Mouse (Mus musculus): Measurements from ENCODE around the gene Obsl1. TPM values are rescaled to one million over a fixed set of nuclear protein-coding genes. Genes with fewer than 3 reads are reported as not detected.

Gene Obsl1
- 315 and 381 TPM in 2 replicates for polyA plus RNA-seq (2012; rRNA removed)
- polyA plus RNA-seq (2014; fragmentation: Nextera tagmentation; extraction: Ambion mirVana), result 108 and 120 TPM in 2 replicates

DNA sequence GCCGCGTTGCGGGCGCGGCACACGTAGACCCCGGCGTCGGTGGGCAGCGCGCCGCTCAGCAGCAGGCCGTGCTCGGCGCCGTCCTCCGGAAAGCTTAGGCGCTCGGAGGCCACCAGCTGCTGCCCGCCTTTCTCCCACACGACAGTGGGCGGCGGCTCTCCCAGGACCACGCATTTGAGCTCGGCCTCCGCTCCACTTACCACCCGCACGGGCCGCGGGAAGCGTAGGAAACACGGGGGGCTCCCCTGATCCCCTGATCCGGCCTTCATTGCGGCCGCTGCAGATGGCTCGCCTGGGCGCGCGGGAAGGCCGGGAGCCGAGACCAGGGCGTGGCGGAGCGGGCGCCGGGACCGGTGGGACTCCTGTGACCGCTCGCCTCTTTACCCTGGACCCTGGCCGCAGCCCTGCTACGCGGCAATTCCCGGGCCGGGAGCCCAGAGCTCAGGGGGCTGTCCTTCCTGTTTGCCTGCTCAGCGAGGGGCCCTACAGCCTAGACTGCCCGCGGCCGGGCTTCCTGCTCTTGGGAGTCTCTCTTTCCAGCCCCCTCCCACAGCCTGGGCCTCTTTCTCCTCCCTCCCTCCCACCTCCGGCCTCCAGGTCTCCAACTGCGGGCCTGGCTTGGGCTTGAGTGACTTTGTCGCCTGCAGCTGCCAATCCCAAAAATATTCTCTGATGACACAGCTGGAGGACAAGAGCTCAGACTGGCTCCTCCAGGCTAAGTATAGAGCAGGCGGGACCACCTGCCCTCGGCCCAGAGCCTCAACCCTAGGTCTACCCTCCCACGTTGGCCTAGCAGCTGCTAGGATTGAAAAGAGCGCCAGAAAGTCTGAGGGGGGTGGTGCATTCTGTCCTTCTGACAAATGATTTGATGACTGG, at the start of gene Obsl1:
Gene Obsl1, minus strand, starts transcription at position 497 of the 876 bp plus-strand sequence.
- Histone ChIP-seq H3K27ac (replicated peaks; ENCODE audit: low read depth, low read length) (peak within 1 kb of the TSS; percentile 97), H3K4me3 (replicated peaks; ENCODE audit: low read length) (peak within 1 kb of the TSS; percentile 85), H3K4me1 (ENCODE audit: control insufficient read depth, insufficient read depth, low read length) (peaks cover 20% of the 10 kb centered on the region), H3K9ac (ENCODE audit: low read depth, low read length, severe bottlenecking) (peak within 1 kb of the TSS; percentile 93), H3K9me3 (ENCODE audit: control insufficient read depth, low read length) (no peaks in the 10 kb centered on the region), H3K4me2 (replicated peaks; ENCODE audit: low read depth, low read length, severe bottlenecking) (peak within 1 kb of the TSS; percentile 92), H3K27me3 (ENCODE audit: control insufficient read depth, insufficient read depth, low read length) (no peaks in the 10 kb centered on the region), H3K36me3 (ENCODE audit: control insufficient read depth, insufficient read depth, low read length) (peaks cover 34% of the 10 kb centered on the region)
- DNase-seq (ENCODE audit: low spot score), result peak; percentile 94
- ATAC-seq (ENCODE audit: low FRiP score, low read depth), result peak; percentile 92
- under 1% methylated on average over 40 of the region's 65 CpGs for WGBS
- peak; percentile 90; the same call in 1 of the 2 replicates for TF ChIP-seq POLR2A (IDR thresholded peaks at IDR 0.05; ENCODE audit: borderline replicate concordance, extremely low read depth, insufficient read depth, insufficient read length)

DNA sequence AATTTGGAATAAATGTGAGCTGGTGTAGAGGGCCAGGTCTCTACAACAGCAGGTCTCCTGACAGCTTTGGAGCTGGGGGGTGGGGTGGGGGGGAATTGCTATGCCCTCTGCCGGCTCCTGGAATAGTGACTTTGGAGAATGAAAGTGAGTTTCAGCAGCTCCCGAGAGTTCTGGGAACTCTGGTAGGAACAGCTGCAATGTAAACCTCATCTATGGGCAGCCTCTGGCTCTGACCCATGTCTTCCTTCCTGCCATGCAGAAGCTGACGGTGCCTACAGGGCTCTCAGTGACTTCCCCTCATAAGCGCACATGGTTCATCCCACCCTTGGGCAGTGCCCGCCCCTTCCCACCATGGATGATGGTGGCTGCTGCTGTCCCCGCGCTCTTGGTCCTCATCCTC, 49.4 kb upstream of the Obsl1 start:
- H3K9ac ChIP-seq (ENCODE audit: low read depth, low read length, severe bottlenecking), result no peak overlapping the region
- DNase-seq (ENCODE audit: low spot score) (no peak), ATAC-seq (ENCODE audit: low FRiP score, low read depth) (no peak)
- peaks cover 10% of the 10 kb centered on the region for H3K4me1 ChIP-seq (ENCODE audit: control insufficient read depth, insufficient read depth, low read length)
- WGBS, result 86% methylated on average over 7 of the region's 7 CpGs
- no peaks in the 10 kb centered on the region for H3K27me3 ChIP-seq (ENCODE audit: control insufficient read depth, insufficient read depth, low read length)
- TF ChIP-seq POLR2A (IDR thresholded peaks at IDR 0.05; ENCODE audit: borderline replicate concordance, extremely low read depth, insufficient read depth, insufficient read length), result no peak
- H3K9me3 ChIP-seq (ENCODE audit: control insufficient read depth, low read length), result no peaks in the 10 kb centered on the region
- no peak overlapping the region for H3K27ac ChIP-seq (replicated peaks; ENCODE audit: low read depth, low read length)
- H3K4me2 ChIP-seq (replicated peaks; ENCODE audit: low read depth, low read length, severe bottlenecking), result no peak overlapping the region
- no peak overlapping the region for H3K4me3 ChIP-seq (replicated peaks; ENCODE audit: low read length)
- H3K36me3 ChIP-seq (ENCODE audit: control insufficient read depth, insufficient read depth, low read length), result peaks cover 72% of the 10 kb centered on the region

DNA sequence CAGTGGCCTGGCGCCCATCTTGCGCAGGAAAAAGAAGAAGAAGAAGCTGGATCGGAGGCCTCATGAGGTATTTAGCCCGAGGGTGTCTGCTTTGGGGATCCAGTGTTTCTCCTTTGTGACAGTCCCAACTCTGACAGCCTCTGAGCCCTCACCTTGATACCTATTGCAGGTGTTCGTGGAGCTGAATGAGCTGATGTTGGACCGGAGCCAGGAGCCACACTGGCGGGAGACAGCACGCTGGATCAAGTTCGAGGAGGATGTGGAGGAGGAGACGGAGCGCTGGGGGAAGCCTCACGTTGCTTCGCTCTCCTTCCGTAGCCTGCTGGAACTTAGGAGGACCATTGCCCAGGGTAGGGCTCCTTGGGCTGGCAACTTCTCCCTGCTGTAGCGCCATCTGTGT, 44.3 kb upstream of the Obsl1 start:
- Histone ChIP-seq H3K27ac (replicated peaks; ENCODE audit: low read depth, low read length) (no peak overlapping the region), H3K4me1 (ENCODE audit: control insufficient read depth, insufficient read depth, low read length) (peaks cover 12% of the 10 kb centered on the region), H3K27me3 (ENCODE audit: control insufficient read depth, insufficient read depth, low read length) (no peaks in the 10 kb centered on the region), H3K9me3 (ENCODE audit: control insufficient read depth, low read length) (no peaks in the 10 kb centered on the region), H3K4me3 (replicated peaks; ENCODE audit: low read length) (no peak overlapping the region), H3K36me3 (ENCODE audit: control insufficient read depth, insufficient read depth, low read length) (peaks cover 77% of the 10 kb centered on the region), H3K4me2 (replicated peaks; ENCODE audit: low read depth, low read length, severe bottlenecking) (no peak overlapping the region), H3K9ac (ENCODE audit: low read depth, low read length, severe bottlenecking) (no peak overlapping the region)
- DNase-seq (ENCODE audit: low spot score) (peak; percentile 42), ATAC-seq (ENCODE audit: low FRiP score, low read depth) (no peak)
- no peak for TF ChIP-seq POLR2A (IDR thresholded peaks at IDR 0.05; ENCODE audit: borderline replicate concordance, extremely low read depth, insufficient read depth, insufficient read length)
- WGBS, result 78% methylated on average over 15 of the region's 15 CpGs

DNA sequence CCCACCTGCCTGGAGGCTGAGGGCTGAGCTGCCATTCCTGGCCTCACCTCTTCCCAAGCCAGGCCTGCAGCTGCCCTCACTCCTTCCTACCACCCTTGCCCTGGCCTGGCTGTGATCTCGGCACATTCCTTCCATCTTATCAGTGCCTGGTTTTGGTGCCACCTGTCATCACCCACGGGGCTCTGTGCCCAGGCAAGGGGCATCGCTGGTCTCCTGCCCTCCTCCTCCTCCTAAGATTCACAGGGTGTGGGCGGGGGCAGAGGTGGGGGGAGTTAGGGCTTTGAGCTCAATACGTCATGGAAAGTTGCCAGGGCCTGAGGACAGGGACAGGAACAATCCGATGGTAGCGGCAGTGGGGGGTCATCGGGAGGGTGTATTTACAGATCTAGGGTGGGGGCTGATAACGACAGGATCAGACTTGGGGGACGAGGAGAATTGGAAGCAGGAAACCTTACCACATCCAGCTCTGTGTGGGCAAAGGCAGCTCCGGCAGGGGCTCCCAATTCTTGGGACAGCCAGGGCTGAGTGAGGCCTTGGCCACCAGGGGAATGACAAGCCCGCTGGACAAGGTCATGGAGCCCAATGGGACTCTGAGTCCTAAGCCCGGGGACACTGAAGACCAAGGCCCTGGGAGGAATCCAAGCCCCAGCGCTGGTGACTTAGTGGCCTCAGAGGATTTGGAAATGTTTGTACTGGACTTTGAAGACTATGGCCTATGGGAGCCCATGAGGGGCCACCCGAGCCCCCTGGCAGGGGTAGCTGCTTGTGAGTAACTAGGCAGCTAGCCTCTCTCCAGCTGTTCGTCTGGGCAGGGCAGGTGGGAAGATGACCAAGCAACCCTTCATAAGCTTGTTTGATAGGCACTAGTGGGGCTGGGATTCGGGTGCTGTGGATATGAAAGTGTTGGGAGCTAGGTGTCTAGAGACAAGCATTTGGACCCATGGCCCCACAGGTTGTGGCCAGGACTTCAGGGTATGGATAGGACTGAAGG, 43.3 kb upstream of the Obsl1 start:
- no peak overlapping the region for H3K9ac ChIP-seq (ENCODE audit: low read depth, low read length, severe bottlenecking)
- H3K4me2 ChIP-seq (replicated peaks; ENCODE audit: low read depth, low read length, severe bottlenecking), result no peak overlapping the region
- no peak overlapping the region for H3K27ac ChIP-seq (replicated peaks; ENCODE audit: low read depth, low read length)
- no peak for TF ChIP-seq POLR2A (IDR thresholded peaks at IDR 0.05; ENCODE audit: borderline replicate concordance, extremely low read depth, insufficient read depth, insufficient read length)
- WGBS, result 84% methylated on average over 17 of the region's 17 CpGs
- H3K27me3 ChIP-seq (ENCODE audit: control insufficient read depth, insufficient read depth, low read length), result no peaks in the 10 kb centered on the region
- H3K4me1 ChIP-seq (ENCODE audit: control insufficient read depth, insufficient read depth, low read length), result peaks cover 12% of the 10 kb centered on the region
- DNase-seq (ENCODE audit: low spot score) (no peak), ATAC-seq (ENCODE audit: low FRiP score, low read depth) (no peak)
- no peak overlapping the region for H3K4me3 ChIP-seq (replicated peaks; ENCODE audit: low read length)
- no peaks in the 10 kb centered on the region for H3K9me3 ChIP-seq (ENCODE audit: control insufficient read depth, low read length)
- peaks cover 68% of the 10 kb centered on the region for H3K36me3 ChIP-seq (ENCODE audit: control insufficient read depth, insufficient read depth, low read length)

DNA sequence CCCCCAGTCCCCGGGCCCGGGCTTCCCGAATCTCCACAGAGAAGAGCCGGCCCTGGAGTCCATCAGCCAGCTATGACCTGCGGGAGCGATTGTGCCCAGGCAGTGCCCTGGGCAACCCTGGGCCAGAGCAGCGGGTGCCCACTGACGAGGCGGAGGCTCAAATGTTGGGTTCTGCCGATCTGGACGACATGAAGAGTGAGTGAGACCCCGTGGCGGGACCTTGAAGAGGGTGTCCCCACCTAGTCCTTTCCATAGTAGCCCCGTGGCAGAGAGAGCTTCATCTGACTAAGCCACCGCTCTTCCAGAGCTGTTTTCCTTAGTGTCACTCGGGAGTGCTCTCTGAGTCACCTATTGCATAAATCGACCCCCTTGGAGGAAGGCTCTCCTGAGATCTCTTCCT, 42.6 kb upstream of the Obsl1 start:
- H3K4me1 ChIP-seq (ENCODE audit: control insufficient read depth, insufficient read depth, low read length), result peaks cover 12% of the 10 kb centered on the region
- no peak overlapping the region for H3K9ac ChIP-seq (ENCODE audit: low read depth, low read length, severe bottlenecking)
- H3K4me2 ChIP-seq (replicated peaks; ENCODE audit: low read depth, low read length, severe bottlenecking), result no peak overlapping the region
- peaks cover 61% of the 10 kb centered on the region for H3K36me3 ChIP-seq (ENCODE audit: control insufficient read depth, insufficient read depth, low read length)
- no peak for TF ChIP-seq POLR2A (IDR thresholded peaks at IDR 0.05; ENCODE audit: borderline replicate concordance, extremely low read depth, insufficient read depth, insufficient read length)
- ATAC-seq (ENCODE audit: low FRiP score, low read depth), result no peak
- H3K4me3 ChIP-seq (replicated peaks; ENCODE audit: low read length), result no peak overlapping the region
- H3K27ac ChIP-seq (replicated peaks; ENCODE audit: low read depth, low read length), result no peak overlapping the region
- 87% methylated on average over 17 of the region's 17 CpGs for WGBS
- H3K9me3 ChIP-seq (ENCODE audit: control insufficient read depth, low read length), result no peaks in the 10 kb centered on the region
- H3K27me3 ChIP-seq (ENCODE audit: control insufficient read depth, insufficient read depth, low read length), result no peaks in the 10 kb centered on the region
- DNase-seq (ENCODE audit: low spot score), result no peak

All from limb, embryonic 14.5 days (tissue).